Mouse (Mus musculus) hindbrain, embryonic 10.5 days (tissue): ENCODE data around the gene Nup214. TPM values are rescaled to one million over a fixed set of nuclear protein-coding genes. Genes with fewer than 3 reads are reported as not detected.

Experiments used
- DNase-seq: peaks from one replicate; pipeline ENCODE4 v3.0.0-alpha.2; 2017; ENCODE audit warnings: low spot score
- H3K27ac ChIP-seq: fragments of 300-500 bp; sonication (generic); 2 replicates; pipeline ENCODE4 v1.5.1; 2016; ENCODE audit warnings: mild to moderate bottlenecking, moderate library complexity
- H3K27me3 ChIP-seq: fragments of 300-500 bp; sonication (generic); 2 replicates; pipeline ENCODE4 v1.6.1; 2016; ENCODE audit warnings: mild to moderate bottlenecking; ENCODE audit not compliant: poor library complexity, insufficient read depth, severe bottlenecking
- H3K36me3 ChIP-seq: fragments of 300-500 bp; sonication (generic); 2 replicates; pipeline ENCODE4 v1.6.1; 2016; ENCODE audit warnings: mild to moderate bottlenecking, moderate library complexity
- H3K4me1 ChIP-seq: fragments of 300-500 bp; sonication (generic); replicated peaks from 2 replicates; pipeline ENCODE4 v1.6.1; 2016; ENCODE audit warnings: mild to moderate bottlenecking
- H3K4me3 ChIP-seq: fragments of 300-500 bp; sonication (generic); 2 replicates; pipeline ENCODE4 v1.5.1; 2016; ENCODE audit warnings: mild to moderate bottlenecking, moderate library complexity
- H3K9me3 ChIP-seq: fragments of 300-500 bp; sonication (generic); 2 replicates; pipeline ENCODE4 v1.6.1; 2016; ENCODE audit warnings: mild to moderate bottlenecking, moderate library complexity
- WGBS: fragments of 180-500 bp; shearing (Covaris S2); methylation state at CpG from one replicate; pipeline ENCODE4 v1.1.7; 2016; 5-methylcytosine and 5-hydroxymethylcytosine counted together
- polyA plus RNA-seq: library from polyadenylated mRNA; unstranded; fragments of >200 nt; fragmentation: Nextera tagmentation; extraction: Ambion mirVana; gene quantifications from 2 replicates; pipeline ENCODE4 v1.2.1, GENCODE M21; 2016

Gene Nup214
- polyA plus RNA-seq, 1 experiment from 2014 or later = 99.3 TPM

- peaks cover 26% of the 10 kb centered on the region for H3K27me3 ChIP-seq
- DNase-seq = no peak
These were observed 82.3 kb downstream of the Nup214 start for GRCm38 (mm10) chr2:32056524-32056923.

GRCm38 (mm10) chr2:32057360-32057759, 83.1 kb downstream of the Nup214 start:
- WGBS = 85% methylated on average over 2 of the region's 2 CpGs
- peaks cover 26% of the 10 kb centered on the region for H3K27me3 ChIP-seq

More at GRCm38 (mm10) chr2:32056524-32056923, 82.3 kb downstream of the Nup214 start:
- no peaks in the 10 kb centered on the region for H3K9me3 ChIP-seq
- peaks cover 33% of the 10 kb centered on the region for H3K4me1 ChIP-seq
- peaks cover 20% of the 10 kb centered on the region for H3K36me3 ChIP-seq
- H3K27ac ChIP-seq = no peak overlapping the region
- H3K4me3 ChIP-seq = no peak overlapping the region
- 88% methylated on average over 10 of the region's 10 CpGs for WGBS

GRCm38 (mm10) chr2:32057794-32058193, 83.6 kb downstream of the Nup214 start:
- no peak overlapping the region for H3K27ac ChIP-seq
- H3K4me3 ChIP-seq = no peak overlapping the region
- peaks cover 8% of the 10 kb centered on the region; the same call in 1 of the 2 replicates for H3K36me3 ChIP-seq
- peaks cover 26% of the 10 kb centered on the region for H3K27me3 ChIP-seq
- DNase-seq = no peak
- 89% methylated on average over 4 of the region's 4 CpGs for WGBS
- H3K9me3 ChIP-seq = no peaks in the 10 kb centered on the region
- peaks cover 36% of the 10 kb centered on the region for H3K4me1 ChIP-seq

More at GRCm38 (mm10) chr2:32057360-32057759, 83.1 kb downstream of the Nup214 start:
- Histone ChIP-seq H3K4me3 (no peak overlapping the region), H3K36me3 (peaks cover 12% of the 10 kb centered on the region), H3K9me3 (no peaks in the 10 kb centered on the region), H3K27ac (no peak overlapping the region), H3K4me1 (peaks cover 36% of the 10 kb centered on the region)
- no peak for DNase-seq

GRCm38 (mm10) chr2:32058241-32058640, 84.0 kb downstream of the Nup214 start:
- peaks cover 36% of the 10 kb centered on the region for H3K4me1 ChIP-seq
- peaks cover 26% of the 10 kb centered on the region for H3K27me3 ChIP-seq
- DNase-seq = no peak
- H3K4me3 ChIP-seq = no peak overlapping the region
- H3K9me3 ChIP-seq = no peaks in the 10 kb centered on the region
- 69% methylated on average over 9 of the region's 9 CpGs for WGBS
- peaks cover 7% of the 10 kb centered on the region; the same call in 1 of the 2 replicates for H3K36me3 ChIP-seq
- H3K27ac ChIP-seq = no peak overlapping the region

GRCm38 (mm10) chr2:32058716-32059115, 84.5 kb downstream of the Nup214 start:
- Histone ChIP-seq H3K9me3 (no peaks in the 10 kb centered on the region), H3K27me3 (peaks cover 26% of the 10 kb centered on the region), H3K27ac (no peak overlapping the region), H3K4me1 (peaks cover 37% of the 10 kb centered on the region), H3K4me3 (no peak overlapping the region), H3K36me3 (peaks cover 2% of the 10 kb centered on the region; the same call in 1 of the 2 replicates)
- WGBS = 39% methylated on average over 5 of the region's 5 CpGs
- no peak for DNase-seq

GRCm38 (mm10) chr2:32059613-32060012, 85.4 kb downstream of the Nup214 start:
- DNase-seq = no peak
- WGBS = 73% methylated on average over 6 of the region's 6 CpGs
- no peak overlapping the region for H3K27ac ChIP-seq
- H3K36me3 ChIP-seq = no peaks in the 10 kb centered on the region
- peaks cover 43% of the 10 kb centered on the region for H3K4me1 ChIP-seq
- no peaks in the 10 kb centered on the region for H3K9me3 ChIP-seq
- H3K4me3 ChIP-seq = no peak overlapping the region
- peaks cover 26% of the 10 kb centered on the region for H3K27me3 ChIP-seq

- 64% methylated on average over 6 of the region's 6 CpGs for WGBS
- Histone ChIP-seq H3K9me3 (no peaks in the 10 kb centered on the region), H3K27me3 (peaks cover 26% of the 10 kb centered on the region), H3K4me1 (peaks cover 43% of the 10 kb centered on the region), H3K4me3 (no peak overlapping the region), H3K27ac (no peak overlapping the region), H3K36me3 (no peaks in the 10 kb centered on the region)
- DNase-seq = no peak
These were observed 86.1 kb downstream of the Nup214 start for GRCm38 (mm10) chr2:32060228-32060805.

- no peak for DNase-seq
- Histone ChIP-seq H3K9me3 (no peaks in the 10 kb centered on the region), H3K27me3 (peaks cover 26% of the 10 kb centered on the region), H3K27ac (no peak overlapping the region), H3K4me1 (peaks cover 39% of the 10 kb centered on the region), H3K4me3 (no peak overlapping the region), H3K36me3 (no peaks in the 10 kb centered on the region)
- 57% methylated on average over 2 of the region's 2 CpGs for whole genome bisulfite sequencing
These were observed 87.0 kb downstream of the Nup214 start for GRCm38 (mm10) chr2:32061189-32061588.

- WGBS = 79% methylated on average over 12 of the region's 12 CpGs
- H3K27ac ChIP-seq = no peak overlapping the region
- H3K27me3 ChIP-seq = peaks cover 20% of the 10 kb centered on the region
- no peaks in the 10 kb centered on the region for H3K9me3 ChIP-seq
- no peak for DNase-seq
- H3K4me3 ChIP-seq = no peak overlapping the region
- peaks cover 39% of the 10 kb centered on the region for H3K4me1 ChIP-seq
- no peaks in the 10 kb centered on the region for H3K36me3 ChIP-seq
These were observed 87.7 kb downstream of the Nup214 start for GRCm38 (mm10) chr2:32061722-32062505.

GRCm38 (mm10) chr2:32062626-32063410, 88.6 kb downstream of the Nup214 start:
- Histone ChIP-seq H3K27ac (no peak overlapping the region), H3K4me3 (no peak overlapping the region), H3K4me1 (peaks cover 39% of the 10 kb centered on the region), H3K36me3 (no peaks in the 10 kb centered on the region), H3K9me3 (no peaks in the 10 kb centered on the region), H3K27me3 (peaks cover 20% of the 10 kb centered on the region)
- DNase-seq = no peak
- WGBS = 93% methylated on average over 15 of the region's 15 CpGs

- no peaks in the 10 kb centered on the region for H3K36me3 ChIP-seq
- H3K9me3 ChIP-seq = no peaks in the 10 kb centered on the region
- H3K27ac ChIP-seq = no peak overlapping the region
- DNase-seq = no peak
- peaks cover 41% of the 10 kb centered on the region for H3K4me1 ChIP-seq
- H3K4me3 ChIP-seq = no peak overlapping the region
- H3K27me3 ChIP-seq = peaks cover 22% of the 10 kb centered on the region
- 89% methylated on average over 7 of the region's 7 CpGs for WGBS
These were observed 89.4 kb downstream of the Nup214 start for GRCm38 (mm10) chr2:32063451-32064151.

GRCm38 (mm10) chr2:32064913-32065312, 90.7 kb downstream of the Nup214 start:
- H3K27me3 ChIP-seq = peaks cover 27% of the 10 kb centered on the region
- H3K36me3 ChIP-seq = no peaks in the 10 kb centered on the region
- 75% methylated on average over 13 of the region's 13 CpGs for WGBS
- H3K4me3 ChIP-seq = no peak overlapping the region
- peak; percentile 27 for DNase-seq
- H3K27ac ChIP-seq = peak overlapping the region; percentile 64
- H3K9me3 ChIP-seq = no peaks in the 10 kb centered on the region
- H3K4me1 ChIP-seq = peaks cover 40% of the 10 kb centered on the region
